Mouse (Mus musculus) cerebellum, postnatal 14 days (tissue): ENCODE data around the gene Syt7.

Experiments used
- DNase-seq, 2 experiments: peaks; one replicate each; pipeline ENCODE4 v3.0.0; 2021; ENCODE audit warnings: mixed read lengths in 2 of 2

The Syt7 gene

DNA sequence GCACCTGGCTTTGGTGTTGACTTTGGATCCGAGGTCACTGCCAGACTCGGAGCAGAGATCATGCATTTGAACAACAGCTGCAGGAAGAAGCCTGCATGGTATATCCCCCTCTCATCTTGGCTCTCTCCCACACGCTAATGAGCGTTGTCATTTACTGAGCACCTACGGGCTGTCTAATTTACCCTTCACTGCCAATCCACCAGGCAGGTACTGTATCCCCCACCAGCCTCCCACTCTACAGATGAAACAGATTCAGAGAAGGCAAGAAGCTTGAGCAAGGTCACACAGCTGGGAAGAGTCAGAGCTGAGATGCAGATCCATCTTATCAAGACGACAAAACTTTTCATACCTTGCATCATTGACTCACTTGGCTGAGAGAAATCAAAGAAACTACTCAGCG lies 72.7 kb downstream of the Syt7 start:
- no peak for DNase-seq

DNA sequence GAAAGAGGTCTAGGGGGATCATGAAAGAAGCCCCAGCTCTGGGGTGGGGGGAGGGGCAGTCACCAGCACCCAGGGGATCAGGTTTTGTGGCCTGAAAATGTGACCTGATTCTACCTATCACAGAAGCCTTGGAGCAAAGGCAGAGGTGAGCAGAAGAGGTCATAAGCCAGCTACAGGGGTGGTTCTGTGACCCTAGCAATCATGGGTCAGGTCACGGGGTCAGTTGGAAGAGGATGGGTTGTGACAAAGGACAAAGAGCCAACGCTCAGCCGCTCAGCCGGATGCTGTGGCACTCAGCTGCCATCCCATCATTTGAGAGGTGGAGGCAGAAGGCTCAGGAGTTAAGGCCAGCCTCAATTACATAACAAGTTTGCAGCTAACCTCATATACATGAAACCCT lies 75.5 kb downstream of the Syt7 start:
- no peak for DNase-seq

DNA sequence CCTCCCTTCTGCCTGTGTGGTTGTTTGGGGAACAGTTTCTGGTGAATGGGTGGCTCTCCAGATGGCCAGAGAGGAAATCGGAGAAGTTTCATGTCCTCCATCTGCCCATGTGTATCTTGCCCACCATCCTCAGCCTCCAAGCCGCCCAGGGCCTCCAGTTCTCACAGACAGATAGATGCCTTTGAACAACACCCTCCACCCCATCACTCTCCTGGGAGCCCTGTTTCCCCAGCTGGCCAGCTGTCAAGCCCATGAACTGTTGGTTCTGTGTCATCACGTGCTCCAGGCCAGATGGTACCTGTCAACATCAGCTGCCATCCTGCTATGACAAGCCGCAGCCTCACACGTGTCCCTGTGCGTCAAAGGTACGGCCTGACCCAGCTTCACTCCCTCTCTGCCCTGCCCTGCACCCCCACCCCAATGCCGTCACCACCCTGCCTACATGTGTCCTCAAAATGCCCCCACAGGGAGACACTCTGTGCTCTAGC lies 80.3 kb downstream of the Syt7 start:
- DNase-seq = no peak

DNA sequence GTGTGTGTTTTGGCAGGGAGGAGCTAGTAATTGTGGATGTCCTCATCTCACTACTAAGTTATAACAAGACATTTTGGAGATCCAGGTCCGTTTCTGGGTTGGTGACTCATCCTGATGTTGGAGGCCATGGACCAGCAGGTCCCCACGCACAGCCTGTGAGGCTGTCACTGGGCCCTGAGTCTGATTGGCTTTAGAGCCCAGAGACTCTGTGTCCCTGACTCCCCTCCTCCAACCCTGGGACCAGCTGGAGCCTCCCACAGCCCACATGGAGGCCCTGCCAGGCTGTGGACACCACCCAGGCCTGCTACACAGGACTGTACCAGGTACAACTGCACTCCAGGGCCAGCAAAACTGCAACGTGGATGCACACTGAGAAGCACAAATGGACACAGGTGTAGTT lies 84.1 kb downstream of the Syt7 start:
- no peak for DNase-seq

DNA sequence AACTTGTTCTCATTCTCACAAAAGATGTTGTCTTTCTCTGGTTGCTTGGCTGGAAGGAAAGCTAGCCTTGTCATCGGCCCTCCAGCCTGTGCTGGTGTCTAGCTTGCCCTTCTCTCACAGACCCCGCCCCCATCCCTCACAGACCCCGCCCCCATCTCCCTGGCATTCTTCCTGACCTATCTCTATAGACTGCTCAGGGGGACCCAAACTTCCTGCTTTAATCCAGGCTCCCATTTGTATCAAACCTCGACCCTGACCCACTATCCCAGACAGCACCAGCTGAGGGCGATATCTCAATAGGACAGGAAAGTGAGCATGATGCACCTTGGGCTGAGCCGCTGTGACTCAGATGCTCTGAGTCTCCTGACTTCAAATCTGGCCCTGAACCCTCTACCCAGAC lies 84.9 kb downstream of the Syt7 start:
- DNase-seq = no peak

DNA sequence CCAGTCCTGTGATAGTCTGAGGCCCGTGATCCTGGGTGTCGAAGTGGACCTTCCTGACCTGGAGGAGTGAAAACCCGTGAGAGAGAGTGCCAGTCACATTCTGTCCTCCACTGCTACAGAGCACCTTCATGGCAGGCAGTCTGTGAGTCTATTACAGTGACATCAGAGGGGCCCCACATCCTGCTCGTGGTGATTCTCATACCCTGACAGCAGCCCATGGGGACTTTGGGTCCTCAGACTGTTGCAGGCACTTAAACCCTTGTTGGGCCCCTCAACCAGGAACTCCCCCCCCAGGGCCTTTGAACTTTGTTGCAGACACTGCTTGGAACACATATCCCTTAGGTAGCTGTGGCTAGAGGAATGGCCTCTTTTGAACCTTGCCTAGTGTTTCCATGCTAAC lies 90.7 kb downstream of the Syt7 start:
- DNase-seq = no peak

DNA sequence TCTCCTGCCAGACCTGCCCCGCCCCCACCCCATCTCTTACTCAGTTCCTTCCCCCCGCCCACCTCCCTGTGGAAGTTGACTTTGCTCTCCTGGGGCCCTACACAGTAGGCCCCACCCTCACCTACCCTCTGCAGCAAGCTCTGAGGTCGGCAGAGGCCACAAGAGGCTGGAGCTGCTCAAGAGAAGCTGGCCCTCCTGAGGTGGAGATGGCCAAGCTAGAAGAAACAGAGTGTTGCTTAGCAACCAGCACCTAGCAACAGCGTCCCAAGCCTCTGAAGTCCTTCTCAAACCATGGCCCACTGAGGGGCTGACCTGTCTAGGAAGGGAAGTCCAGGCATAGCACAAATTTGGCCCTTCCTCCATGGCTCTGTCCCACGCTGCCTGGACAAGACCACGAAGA lies 93.8 kb downstream of the Syt7 start, which contains the start of gene Ppp1r32:
Ppp1r32 (minus strand) TSS at position 226 of the 400 bp plus-strand sequence.
- DNase-seq = peak; percentile 24 to 36

DNA sequence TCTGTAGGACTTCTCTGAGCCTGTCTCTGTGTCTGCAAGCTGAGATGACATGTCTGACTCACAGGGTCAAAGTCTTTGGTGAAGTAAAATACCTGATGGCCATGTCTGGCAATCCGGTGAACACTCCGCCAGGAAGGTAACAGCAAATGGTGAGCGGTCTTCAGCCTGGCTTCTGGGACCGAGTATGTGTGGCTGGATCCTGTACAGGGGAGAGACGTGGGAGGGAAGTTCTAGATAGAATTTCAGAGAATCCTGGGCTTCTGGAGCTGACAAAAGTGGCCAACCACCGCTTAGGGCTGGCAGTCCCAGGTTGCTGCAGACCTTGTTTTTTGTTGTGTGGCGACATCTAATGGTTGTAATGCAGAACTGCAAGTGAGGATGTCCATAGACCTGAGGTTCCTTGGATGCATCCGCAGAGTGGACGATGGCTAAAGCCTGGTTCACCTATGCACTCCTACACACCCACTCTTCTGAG lies 97.4 kb downstream of the Syt7 start:
- DNase-seq = peak; percentile 66 to 76

DNA sequence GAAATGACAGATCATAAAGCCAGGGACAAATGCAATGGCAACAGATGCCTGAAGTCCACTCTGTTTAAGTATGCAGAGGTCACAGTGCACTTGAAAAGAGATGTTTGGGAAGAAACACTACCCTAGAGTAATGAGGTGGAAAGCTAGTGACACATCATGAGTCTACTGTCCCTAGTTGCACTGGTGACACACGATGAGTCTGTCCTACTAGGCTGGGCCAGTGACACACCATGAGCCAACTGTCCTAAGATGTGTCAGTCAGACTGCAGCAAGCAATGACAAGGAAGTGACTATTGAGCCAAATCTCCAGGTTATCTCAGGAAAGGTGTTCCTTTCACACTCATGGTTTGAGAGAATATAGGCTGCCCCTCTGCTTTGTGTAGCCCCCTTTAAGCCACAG lies 106.8 kb downstream of the Syt7 start:
- no peak for DNase-seq

DNA sequence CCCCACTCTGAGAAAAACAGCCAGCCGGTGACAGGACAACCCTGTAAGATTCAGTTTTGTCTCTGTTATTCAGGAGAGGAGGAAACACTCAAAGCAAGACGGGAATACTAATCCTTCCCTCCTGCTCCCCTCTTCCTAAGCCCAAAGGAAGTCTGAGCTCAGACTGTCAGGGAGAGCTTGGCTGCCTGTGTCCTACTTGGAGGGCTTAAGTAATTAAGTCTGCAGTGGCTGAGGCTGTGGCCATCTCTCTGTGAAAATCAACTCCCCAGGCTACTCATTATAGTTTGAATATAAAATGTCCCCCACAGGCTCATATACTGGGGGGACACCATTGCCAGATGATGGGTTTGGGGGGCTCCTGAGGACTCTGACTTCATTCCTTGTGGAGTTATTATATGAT lies 108.1 kb downstream of the Syt7 start:
- DNase-seq = no peak

DNA sequence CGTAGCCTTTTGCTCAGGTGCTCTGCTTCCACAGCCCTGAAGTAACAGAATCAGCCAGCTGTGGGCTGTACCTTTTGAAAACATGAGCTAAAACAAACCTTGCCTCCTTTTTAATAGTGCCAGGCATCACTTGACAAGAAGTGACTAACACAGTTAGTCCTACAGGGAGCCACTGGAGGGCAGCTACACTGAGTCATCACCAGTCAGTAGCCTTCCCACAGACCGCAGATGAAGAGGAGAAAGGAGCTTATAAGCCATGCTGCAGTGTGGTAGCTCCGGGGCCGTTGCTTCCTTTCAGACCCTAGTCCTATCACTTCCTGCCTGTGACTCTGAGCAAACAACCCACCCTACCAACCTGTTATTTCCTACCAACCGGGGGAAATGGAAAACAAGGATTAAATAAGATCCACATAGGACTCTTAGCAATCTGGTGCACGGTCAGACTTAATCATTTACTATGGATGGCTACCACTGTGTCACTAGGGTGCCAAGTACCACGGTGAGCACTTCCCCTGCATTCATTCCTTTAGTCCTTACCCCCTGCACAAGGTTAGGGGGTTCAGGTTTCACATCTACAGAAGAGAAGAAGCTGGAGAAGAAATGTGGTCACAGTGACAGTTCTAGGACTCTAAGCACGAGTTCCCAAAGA lies 108.7 kb downstream of the Syt7 start:
- DNase-seq = no peak

DNA sequence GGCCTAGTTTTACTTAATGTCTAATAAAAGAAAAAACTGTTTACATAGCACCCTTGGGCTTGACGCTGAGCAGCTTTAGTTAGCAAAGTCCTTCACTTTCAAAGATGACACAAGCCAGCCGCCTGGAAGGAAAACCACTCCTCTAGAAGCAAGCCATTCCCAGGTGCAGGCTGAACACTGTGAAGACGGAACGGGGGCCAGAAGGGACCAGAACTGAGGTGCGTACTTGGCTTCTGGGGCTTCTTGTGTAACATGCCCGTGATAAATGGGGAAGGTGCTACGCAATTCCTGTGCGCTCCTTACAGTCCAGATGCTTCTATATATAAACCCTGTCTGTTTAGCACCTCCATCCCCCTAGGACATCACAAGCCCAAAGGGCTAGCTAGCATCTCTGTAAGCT lies 111.7 kb downstream of the Syt7 start:
- no peak for DNase-seq

DNA sequence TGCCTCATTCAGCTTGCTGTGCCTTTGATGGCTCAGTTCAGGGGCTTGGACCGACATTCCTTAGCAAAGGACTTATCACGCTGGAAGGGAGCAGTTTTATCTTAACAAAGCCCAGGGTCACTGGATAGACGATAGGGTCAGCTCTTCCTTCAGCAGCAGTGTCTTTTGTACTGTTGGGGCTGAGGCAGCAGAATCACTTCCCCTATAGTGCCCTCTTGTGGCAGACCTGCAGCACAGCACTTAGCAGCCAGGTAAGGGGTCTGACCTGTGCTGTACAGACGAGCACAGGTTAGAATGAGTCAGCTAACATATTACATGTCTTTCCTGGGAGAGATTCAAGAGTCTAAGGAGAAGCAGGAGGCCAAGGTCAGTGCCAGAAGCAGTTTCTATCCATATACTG lies 113.7 kb downstream of the Syt7 start:
- peak; percentile 68 to 70 for DNase-seq
